Mouse (Mus musculus) erythroblast, embryonic 14.5 days (primary cell): ENCODE measurements around the gene Hk3.

ENCODE experiments used
- GATA1 ChIP-seq: IDR thresholded peaks from 2 replicates; pipeline ENCODE4 v1.6.1; 2012; ENCODE audit warnings: low read length, inconsistent platforms, mixed read lengths
- TAL1 ChIP-seq: IDR thresholded peaks from 3 replicates; pipeline ENCODE4 v1.6.1; 2012; ENCODE audit warnings: low read length, inconsistent platforms, mixed read lengths

DNA sequence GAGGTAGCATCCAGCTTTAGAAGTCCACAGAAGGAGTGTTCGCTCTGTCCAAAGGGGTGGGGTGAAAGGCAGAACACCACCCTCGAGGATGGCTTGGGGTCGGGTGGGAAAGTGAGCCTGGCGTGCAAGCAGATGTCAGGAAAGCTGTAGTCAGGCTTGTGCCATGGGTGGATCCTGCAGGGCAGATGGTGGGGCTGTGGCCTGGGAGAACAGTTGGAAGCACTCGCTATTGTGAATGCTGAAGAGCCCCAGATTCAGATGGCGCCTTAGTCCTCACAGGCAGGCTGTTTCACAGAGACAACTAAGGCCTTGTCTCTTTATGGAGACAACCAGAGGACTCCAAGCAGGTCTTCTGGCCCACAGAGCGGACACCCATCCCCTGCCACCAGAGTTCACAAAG is 29.0 kb downstream of the Hk3 start:
- TF ChIP-seq GATA1 (no peak), TAL1 (no peak)
